Mouse (Mus musculus): ENCODE data around the gene Cpm. TPM values are rescaled to one million over a fixed set of nuclear protein-coding genes. Genes with fewer than 3 reads are reported as not detected.

Gene Cpm
- total RNA-seq, 2 experiments from 2014 or later, result 13.2 to 14.0 TPM

DNA sequence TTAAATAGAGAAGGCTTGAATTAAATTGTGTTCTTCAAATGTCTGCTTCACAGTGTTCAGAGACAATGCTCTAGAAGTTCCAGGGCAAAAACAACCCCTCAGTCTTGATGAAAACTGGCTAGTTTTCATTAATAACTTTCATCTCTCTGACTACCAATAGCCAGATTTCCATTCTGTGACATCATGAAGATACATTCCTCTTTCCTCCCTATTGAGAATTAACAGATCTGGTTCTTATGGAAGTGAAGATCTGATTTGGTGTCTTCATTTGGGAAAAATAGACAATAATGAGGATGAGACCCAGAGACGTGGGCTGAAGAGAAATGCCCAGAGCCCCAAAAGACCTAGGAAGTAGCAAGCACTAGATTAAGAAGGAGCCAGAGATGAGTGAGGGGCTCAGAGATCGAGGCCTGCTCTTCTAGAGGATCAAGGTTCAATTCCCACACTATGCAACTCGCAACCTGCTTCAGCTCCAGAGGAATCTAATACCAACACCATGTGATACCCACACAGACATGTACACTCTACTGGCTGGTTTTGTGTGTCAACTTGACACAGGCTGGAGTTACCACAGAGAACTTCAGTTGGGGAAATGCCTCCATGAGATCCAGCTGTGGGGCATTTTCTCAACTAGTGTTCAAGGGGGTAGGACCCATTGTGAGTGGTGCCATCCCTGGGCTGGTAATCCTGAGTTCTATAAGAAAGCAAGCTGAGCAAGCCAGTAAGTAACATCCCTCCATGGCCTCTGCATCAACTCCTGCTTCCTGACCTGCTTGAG is 11.5 kb upstream of the Cpm start:
- DNase-seq (ENCODE audit: low spot score in 2 of 2), result no peak

DNA sequence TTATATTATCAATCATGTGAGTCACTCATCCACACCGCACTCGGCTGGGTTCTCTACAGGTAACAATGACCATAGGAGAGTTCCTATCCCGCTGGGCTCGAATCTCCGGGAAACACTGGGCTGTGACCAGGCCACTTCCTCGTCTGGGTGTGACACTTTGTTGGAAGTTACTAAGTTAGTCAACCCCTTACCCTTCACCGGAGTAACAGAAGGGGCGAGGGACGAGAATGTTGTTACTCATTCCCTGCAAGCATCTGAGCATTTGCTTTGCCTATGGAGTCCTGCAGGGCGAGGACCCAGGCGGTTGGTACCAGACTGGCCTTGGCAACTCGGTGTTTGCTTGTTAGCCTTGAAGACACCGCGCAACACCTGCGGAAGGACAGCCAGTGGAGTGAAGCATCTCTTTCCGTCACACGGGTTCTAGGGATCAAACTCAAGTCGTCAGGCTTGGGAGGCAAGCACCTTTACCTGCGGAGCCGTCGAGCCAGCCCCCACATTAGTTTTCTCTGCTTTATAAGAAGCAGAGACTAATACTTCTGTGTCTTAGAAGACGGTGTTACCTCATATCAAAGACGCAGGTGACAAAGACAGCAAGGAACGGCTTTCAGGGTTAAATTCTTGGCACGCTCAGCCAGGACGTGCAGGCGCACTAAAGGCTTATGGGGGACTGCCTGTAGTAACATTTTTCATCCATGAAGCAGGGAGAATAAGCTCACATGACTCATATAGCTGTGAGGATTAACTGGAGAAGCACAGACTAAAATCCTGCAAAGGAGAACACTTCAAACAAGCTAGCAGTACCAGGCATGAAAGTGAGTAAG is 10.0 kb upstream of the Cpm start:
- DNase-seq (ENCODE audit: low spot score in 2 of 2), result no peak

DNA sequence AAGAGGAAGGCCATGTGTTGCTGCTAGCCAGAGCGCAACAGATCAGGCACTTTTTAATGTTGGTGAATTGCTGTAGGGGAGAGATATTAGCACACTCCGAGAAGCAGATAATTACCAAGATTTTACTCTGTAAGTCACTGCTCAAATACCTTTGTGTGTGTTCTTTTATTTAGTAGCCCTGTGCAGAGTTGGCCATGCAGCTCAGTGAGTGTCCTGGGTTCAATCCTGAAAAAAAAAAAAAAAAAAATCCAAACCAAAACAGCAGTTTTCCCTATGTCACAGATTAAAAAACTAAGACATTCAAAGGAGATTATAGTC is 9.5 kb upstream of the Cpm start:
- no peak for DNase-seq (ENCODE audit: low spot score in 2 of 2)

DNA sequence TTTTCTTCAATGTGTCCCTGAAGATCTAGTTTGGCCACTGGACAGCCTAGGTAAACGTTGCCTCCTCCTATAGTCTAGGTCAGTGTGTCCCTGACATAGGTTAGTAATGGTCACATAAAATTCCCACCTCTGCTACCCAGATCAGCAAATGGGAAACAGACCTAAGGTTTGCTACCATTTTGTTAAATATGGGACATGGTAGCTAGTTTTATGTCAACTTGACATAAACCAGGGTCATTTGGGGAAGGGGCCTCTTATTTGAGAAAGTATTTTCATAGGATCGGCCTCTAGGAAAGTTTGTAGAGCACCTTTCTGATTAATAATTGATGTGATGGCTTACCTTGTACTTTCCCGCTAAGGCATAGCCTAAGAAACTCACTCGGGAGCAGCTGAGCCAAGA is 8.8 kb upstream of the Cpm start:
- DNase-seq (ENCODE audit: low spot score in 2 of 2), result no peak

DNA sequence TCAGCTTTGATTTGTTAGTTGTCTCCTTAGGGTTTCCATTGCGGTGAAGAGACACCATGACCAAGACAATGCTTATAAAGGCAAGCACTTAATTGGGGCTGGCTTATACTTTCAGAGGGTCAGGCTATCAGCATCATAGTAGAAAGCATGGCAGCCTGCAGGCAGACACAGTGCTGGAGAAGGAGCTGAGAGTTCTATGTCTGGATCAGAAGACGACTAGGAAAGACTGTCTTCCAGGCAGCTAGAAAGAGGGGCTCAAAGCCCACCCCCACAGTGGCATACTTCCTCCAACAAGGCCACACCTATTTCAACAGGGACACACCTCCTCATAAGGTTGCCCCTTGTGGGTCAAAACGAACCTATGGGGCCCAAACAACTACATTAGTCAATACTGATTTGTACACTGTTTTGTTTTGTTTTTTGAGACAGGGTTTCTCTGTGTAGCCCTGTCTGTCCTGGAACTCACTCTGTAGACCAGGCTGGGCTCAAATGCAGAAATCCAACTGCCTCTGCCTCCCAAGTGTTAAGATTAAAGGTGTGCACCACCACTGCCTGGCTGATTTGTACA is 8.3 kb upstream of the Cpm start:
- no peak for DNase-seq (ENCODE audit: low spot score in 2 of 2)

DNA sequence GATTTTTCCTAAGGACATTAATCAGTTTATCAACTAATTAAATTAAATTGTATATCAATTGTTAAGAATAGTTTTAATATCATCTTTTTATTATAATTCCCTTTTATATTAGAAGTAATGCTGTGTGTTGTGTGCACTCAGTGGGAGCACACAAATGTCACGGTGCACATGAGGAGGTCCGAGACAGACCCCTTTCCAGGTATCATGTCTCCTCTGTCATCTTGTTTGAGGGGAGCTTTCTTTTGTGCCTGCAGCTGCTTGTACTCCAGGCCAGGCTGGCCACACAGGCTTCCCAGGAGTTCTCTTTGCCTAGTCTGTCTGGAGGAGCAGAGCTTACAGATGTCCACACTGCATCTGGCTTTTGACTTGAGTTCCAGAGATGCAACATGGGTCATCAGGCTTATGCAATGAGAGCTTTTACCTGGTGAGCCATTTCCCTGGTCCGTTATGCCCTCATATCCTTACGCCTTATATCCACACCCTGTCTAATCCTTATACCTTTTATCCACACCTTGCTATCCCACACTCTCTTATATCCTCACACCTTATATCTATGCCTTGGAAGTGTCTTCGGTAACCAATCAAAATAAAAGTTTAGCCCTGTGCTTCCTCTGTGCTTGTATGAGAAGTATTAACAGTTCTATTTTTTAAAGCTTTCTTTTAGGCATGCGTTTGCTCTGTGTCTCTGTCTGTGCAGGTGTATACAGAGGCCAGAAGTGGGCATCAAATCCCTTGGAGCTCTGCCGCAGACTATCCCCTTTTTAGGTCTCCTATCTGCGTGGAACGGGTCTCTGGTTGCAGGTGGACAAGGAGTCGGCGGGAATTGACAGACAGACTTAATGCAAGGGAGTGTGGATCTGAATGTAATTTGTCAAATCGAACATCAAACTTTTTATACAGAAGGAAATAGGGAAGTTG is 7.4 kb upstream of the Cpm start:
- no peak for DNase-seq (ENCODE audit: low spot score in 2 of 2)

DNA sequence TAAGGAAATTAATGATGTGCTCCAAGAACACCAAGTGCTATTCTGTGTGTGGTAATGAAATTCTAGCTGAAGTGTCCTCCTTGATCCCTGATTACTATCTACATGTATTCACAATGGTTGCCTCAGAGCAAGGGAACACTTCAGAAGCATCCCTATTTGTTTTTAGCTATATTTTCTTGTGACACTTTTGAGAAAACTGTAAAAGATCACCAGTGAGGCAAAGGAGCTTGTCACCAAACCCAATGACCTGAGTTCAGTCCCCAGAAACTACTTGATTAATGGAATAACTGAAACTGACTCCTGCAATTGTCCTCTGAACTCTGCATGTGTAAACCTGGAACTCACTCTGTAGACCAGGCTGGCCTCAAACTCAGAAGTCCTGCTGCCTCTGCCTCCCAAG is 5.9 kb upstream of the Cpm start:
- no peak for DNase-seq (ENCODE audit: low spot score in 2 of 2)

DNA sequence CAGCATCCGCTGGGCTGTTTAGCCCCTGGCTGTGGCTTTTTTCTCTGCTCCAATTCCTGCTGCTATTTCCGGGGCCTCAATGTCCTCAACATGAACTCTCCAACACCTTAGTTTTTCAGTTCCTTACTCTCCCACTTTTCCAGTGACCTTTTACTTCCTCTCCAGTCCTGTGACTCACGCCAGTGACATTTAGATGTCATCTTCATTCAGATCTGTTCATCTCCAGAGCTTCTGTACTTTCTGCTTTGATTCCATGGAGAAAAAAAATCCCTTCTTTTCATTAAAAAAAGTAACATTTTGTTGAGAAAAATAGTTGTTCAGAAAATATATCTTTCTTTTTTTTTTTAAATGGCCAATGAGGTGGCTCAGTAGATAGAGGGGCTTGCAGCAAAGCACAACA is 5.1 kb upstream of the Cpm start:
- no peak for DNase-seq (ENCODE audit: low spot score in 2 of 2)

DNA sequence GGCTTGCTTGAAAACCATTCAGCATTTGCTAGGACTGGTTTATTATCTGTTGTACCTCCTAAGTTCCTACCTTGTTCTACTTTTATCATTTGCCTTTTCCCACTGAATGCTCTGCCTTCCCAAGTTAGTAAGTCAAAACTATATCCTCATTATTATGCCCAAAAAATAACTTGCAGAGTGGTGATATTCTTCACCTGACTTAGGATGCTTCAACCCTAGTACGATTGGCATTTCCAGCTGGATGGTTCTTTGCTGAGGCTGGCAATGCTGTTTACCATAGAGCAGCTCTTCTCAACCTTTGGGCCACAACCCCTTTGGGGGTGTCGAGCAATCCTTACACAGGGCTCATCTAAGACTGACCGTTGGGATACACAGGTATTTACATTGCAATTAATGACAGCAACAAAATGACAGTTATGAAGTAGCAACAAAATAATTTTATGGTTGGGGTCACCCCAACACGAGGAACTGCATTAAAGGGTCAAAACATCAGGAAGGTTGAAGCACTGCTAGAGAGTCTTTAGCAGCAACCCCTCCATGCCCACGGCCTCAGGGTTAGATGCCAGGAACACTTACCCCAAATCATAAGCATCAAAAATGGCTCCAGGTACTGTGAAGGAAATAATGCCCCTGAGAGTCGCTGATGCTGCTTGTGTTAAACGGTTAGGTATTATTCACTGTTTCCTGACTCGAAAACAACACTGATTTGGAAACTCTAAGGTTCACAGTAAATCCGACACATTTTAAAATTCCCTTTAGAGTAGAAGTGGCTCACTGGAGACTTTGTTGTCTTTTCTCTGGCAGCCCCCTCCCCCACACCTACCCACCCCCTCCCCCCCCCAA is 4.4 kb upstream of the Cpm start:
- no peak for DNase-seq (ENCODE audit: low spot score in 2 of 2)

DNA sequence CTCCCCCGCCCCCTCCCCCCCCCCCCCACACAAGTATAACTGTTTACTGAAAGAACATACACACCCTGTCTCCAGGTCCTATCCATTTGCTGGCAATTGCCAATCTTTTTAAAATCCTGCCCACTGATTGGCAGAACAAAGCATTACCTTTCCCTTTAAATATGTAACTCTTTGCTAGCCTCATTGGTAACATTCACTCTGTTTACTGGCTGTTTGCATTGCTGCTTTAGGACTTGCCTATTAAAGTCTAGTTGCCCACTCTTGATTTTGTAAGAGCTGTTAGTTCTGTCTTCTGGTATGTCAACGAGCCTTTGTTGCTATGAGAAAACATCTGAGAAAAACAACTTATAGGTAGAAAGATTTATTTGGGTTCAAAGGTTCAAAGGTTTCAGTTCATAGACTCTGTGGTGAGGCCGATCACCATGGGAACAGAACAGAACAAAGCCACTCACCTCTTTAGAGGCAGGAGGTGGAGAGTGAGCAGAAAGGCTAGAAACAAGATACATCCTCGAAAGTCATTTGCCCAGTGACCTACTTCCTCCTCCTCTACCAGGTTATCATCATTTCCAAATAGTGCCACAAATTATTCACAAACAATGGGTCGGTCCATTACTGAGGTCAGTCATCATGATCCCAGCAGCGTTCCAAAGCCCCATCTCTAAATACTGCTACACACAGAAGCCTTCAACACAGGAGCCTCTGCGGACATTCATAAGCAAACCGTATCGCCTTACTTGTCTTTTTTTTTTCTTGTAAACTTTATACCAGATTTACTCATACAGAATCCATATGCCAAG is 3.6 kb upstream of the Cpm start:
- DNase-seq (ENCODE audit: low spot score in 2 of 2), result no peak

DNA sequence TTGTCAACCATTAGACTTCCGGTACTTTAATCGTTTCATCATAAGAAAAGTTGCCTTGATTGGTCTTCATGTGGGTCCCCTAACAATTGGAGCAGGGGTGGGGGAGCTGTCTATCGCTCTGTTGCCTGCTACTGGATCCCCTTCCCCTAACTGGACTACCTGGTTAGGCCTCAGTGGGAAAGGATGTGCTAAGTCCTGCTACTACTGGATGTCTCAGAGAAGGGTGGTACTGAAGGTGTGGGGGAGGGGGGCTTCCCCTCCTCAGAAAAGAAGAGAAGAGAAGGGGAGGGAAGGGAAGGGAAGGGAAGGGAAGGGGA is 3.0 kb upstream of the Cpm start:
- DNase-seq (ENCODE audit: low spot score in 2 of 2), result no peak

DNA sequence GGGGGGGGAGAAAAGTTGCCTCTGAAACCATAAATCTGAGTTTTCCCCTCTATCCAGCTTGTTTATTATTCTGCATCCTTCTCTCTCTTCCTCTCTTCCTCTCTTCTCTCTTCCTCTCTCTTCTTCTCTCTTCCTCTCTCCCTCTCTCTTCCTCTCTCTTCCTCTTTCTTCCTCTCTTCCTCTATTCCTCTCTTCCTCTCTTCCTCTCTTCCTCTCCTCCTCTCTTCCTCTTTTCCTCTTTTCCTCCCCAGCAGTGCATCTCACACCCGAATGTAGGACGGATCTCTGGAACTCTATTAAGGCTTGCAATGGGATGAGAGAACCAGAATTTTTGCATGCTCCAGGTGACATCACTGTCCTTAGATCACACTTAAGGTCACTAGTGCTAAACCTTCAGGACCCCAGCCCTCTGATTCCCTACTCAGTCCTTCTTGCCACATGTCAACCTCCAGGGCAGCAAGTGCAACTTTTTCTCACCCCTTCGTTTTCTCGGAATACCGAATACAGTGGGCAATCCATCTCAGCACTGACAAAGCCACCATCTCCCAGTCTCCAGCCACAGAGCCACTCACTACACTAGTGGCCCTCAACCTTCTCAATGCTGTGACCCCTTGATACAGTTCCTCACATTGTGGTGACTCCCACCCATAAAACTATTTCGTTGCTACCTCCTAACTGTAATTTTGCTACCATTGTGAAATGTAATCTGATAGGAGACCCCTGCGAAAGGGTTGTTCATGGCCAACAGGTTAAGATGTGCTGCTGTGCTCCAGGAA is 2.3 kb upstream of the Cpm start:
- no peak for DNase-seq (ENCODE audit: low spot score in 2 of 2)

DNA sequence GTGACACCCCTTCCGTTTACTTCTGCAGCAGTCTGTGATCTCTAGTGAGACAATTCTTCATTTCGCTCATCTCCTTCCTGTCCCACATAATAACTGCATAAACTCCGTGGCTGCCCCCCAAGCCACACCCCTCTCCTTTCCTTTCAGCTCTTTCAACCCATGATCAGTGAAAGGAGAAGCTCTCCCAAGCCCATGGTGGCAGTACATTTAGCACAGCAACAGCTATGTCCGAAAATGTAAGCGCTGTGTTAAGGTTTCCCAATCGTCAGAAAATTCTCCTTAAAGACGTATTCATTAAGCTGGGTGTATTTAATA is 1.7 kb upstream of the Cpm start:
- no peak for DNase-seq (ENCODE audit: low spot score in 2 of 2)

DNA sequence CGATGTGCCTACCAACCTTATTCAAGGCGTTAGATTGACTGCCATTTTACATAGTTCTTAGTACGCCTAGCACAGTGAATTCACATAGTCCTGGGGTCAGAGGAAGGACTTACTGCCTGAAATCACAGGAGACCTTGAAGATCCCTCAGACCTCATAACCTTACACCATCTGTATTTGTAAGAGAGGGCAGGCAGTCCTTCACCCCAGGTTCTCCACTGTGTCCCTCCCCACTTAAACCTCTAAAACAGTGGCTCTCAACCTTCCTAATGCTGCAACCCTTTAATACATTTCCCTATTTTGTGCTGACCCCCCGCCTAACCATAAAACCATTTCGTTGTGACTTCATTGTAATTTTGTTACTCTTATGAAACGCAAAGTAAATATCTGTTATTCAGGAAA is 1.4 kb upstream of the Cpm start:
- DNase-seq (ENCODE audit: low spot score in 2 of 2), result no peak

DNA sequence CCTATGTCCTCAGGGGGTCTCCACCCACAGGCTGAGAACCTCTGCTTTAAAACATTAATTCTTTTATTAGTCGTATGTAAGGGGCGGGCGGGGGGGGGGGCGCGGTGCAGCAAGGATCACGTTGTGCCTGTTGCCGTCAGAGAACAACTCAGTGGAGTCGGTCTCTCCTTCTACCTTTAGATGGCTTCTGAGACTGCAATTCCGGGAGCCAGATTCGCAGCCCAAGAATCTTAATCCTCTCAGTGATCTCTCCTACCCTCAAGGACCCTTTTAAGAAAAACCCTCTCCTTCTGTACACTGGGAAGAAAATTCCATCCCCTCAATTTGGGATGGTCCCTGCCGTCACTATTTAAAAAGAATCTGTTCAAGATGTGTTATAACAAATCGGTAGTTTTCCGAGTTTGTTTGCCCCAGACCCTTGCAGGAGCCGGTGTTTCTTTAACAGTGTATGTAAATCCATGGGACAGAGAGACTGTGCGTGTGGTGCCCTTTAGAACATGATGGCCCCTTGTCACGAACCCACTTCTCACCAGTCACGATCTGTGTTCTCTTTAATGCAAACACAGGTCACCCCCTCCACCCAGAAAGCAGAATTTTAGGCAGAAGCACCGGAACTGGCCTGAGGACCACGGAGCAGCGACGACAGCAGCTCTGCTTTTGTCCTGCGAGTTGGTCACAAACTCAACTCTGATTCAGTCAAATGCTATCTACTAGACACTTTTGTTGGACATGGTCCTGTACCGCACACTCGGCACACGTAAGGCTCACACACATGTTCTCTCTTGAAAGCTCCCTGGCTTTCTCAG is 734 bp upstream of the Cpm start:
- DNase-seq (ENCODE audit: low spot score in 2 of 2), result no peak

DNA sequence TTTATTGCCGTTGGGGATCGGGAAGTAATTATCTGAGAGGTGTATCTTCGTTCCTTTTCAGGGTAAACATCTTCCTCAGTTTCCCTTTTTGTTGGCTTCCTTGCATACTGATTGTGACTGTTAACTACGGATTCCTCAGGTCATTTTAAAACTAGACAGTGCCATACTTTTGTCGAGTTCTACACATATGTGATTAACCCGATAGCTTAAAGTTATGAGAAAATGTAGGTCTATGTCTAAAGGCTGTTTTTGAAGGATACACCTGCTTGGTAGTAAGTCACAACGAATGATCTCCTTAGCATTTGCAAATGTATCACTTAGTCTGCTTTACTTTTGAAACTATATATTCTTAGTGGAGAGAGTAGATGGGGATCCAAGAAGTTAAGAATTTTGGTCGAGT is 876 bp downstream of the Cpm start:
- no peak for DNase-seq (ENCODE audit: low spot score in 2 of 2)

DNA sequence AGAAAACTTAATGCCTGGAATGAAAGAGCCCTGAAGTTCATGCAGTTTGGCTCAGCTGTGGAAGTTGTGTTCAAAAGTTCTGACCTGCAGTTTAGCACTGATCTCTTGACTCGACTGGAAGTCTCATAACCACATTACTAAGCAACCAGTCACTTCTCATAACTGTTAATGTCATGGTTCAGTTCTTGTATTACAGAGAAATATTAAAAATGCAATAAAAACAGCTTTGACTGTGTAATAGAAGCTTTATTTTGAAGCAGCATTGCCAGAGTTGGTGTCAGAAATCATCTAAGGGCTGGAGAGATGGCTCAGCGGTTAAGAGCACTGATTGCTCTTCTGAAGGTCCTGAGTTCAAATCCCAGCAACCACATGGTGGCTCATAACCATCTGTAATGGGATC is 1.5 kb downstream of the Cpm start:
- no peak for DNase-seq (ENCODE audit: low spot score in 2 of 2)

DNA sequence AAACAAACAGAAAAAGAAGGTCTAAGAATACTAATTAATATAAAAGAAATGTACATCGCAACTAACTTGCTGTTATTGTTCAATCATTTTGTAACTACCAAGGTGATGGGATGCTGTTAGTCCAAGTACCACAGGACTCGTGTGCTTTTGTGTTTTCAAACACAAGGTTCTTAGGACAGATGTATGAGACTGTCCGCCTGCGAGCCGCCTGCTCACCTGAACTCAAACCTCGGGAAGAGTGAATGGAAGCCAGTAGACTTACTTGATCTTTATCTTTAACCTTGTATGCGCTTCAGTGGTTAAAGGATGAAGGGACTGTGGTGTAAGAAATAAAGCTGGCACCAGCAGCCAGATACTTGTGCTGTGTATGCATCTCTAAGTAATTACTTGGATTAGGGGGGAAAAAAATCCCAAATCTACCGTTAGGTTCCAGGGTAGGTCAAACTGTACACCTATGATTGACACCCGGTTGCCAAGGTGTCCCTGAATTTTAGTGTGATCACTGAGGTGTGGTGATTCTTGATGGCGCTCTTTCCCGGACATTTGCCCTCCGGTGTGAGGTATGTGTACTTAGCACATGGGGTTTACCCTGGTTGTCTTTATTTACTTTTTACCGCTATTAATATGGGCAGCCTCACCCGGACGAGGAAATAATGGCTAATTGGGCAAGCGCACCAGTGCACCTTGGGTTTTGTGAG is 2.4 kb downstream of the Cpm start:
- DNase-seq (ENCODE audit: low spot score in 2 of 2), result no peak
